Mouse (Mus musculus): ENCODE results near the gene Fa2h.

Fa2h gene

DNA sequence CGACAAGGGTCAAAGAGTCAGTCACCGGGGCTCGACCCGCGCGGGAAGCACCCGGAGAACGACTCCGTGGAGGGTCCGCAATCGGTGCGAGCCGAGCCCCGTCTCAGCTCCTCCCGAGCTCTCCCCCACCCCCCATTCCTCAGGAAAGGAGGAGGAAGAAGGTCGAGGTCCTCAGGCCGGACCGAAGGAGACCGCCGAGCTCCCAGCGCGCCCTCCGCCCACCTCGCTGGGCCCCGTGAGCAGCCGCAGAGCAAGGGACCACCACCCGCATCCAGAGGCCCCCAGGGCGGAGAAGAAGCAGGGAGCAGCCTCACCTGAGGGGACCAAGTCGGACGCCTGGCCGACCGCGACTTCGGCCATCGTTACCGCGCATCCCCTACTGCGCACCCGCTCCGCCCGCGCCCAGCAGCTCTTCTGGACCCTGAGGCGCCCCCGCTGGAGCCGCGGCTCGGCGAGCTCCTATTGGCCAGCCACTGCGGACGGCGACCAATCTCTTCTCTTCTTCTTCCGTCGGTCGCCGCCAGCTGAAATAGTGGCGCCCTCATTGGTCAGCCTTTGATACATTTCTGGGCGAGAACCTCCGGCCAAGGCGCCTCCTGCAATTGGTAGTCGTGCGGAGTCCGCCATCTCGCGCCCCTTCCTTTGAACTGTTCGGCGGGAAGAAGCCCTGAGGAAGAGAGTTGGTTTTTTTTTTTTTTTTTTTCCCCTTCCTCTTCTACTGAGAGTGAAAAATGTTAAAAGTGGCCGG, 93.6 kb downstream of the Fa2h start, which contains the start of gene Rfwd3:
TSS of gene Rfwd3 (minus strand) at position 402 of the 748 bp plus-strand sequence.
- DNase-seq (ENCODE audit: low spot score in 2 of 2), result peak; percentile 93 to 96

DNA sequence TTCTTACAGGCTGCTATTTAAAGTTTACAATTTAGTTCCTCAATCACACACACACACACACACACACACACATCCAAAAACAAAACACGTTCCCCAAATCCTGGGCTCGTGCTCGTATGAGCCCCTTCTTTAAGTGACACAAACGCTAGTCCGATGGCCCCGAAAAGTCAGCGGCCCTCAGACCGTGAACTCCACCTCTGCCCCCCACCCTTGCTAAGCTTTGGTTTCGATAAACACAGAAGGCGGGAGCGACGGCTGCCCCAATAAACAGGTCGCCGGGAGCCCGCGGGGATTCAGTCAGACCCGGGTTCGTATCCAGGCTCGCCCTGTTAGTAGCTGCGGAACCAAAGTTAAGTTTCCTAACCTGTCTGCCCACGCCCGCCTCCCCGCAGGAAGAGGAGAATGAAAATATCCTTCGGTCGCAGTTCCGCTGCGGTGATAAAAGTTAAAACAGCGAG, 94.2 kb downstream of the Fa2h start:
- peak; percentile 77 to 86 for DNase-seq (ENCODE audit: low spot score in 2 of 2)

DNA sequence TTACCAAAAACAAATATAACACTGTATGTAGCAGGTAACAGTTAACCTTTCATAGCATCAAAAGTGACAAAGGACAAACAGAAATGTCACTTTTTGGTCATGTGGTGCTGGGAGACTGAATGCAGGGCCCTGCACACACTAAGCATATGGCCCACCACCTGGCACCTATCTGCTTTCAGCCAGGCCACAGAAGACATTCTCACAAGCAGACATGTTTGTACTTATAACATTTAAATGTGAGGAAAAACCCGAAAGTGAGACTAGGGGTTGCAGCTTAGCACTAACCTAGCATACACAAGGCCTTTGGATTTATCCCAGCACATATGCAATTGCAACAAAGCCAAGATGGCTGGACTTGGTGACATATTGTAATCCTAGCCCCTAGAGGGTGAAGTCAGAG, 95.6 kb downstream of the Fa2h start:
- no peak for DNase-seq (ENCODE audit: low spot score in 2 of 2)

Data from spleen, postnatal 10 days (tissue).